Mouse (Mus musculus): ENCODE measurements around the gene Megf11.

- TF ChIP-seq RAD21 (IDR thresholded peaks at IDR 0.05; ENCODE audit: low read depth, low read length) (no peak), TAL1 (IDR thresholded peaks at IDR 0.05; ENCODE audit: low read length) (no peak), CTCF (IDR thresholded peaks at IDR 0.05 in 2 of 3, conservative IDR thresholded peaks at IDR 0.05 in 1 of 3; ENCODE audit: control insufficient read depth in 1 of 3, insufficient read depth in 1 of 3, low read depth in 2 of 3, low read length in 3 of 3, poor library complexity in 1 of 3, severe bottlenecking in 1 of 3) (no peak), NRF1 (IDR thresholded peaks at IDR 0.05; ENCODE audit: insufficient read depth, low read depth, low read length, poor library complexity, severe bottlenecking) (no peak), MYC (IDR thresholded peaks at IDR 0.05; ENCODE audit: low read depth, low read length) (no peak), MAFK (IDR thresholded peaks at IDR 0.05; ENCODE audit: borderline replicate concordance, low read depth, low read length) (no peak), GATA1 (IDR thresholded peaks at IDR 0.05; ENCODE audit: low read depth, low read length) (no peak), POLR2A (IDR thresholded peaks at IDR 0.05; ENCODE audit: control insufficient read depth in 1 of 2, insufficient read depth in 1 of 2, low read depth in 1 of 2, low read length in 2 of 2, poor library complexity in 1 of 2) (no peak), ZC3H11A (IDR thresholded peaks at IDR 0.05; ENCODE audit: low read depth, low read length) (no peak), ZMIZ1 (IDR thresholded peaks at IDR 0.05; ENCODE audit: low read depth, low read length) (no peak), TCF12 (IDR thresholded peaks at IDR 0.05; ENCODE audit: low read depth, low read length) (no peak), MAX (IDR thresholded peaks at IDR 0.05; ENCODE audit: low read length) (no peak), HCFC1 (IDR thresholded peaks at IDR 0.05; ENCODE audit: low read depth, low read length) (no peak)
Observed at GRCm38 (mm10) chr9:64695266-64695665, 309.8 kb downstream of the Megf11 start.
